Mouse (Mus musculus): ENCODE results near the gene Gm13288. TPM values are rescaled to one million over a fixed set of nuclear protein-coding genes. Genes with fewer than 3 reads are reported as not detected.
"Not testable (repeated sequence)": the region's sequence is repeated elsewhere in the genome, so short reads cannot be mapped to it uniquely, and the experiment has no call there.

Gm13288 gene
- polyA plus RNA-seq, 1 experiment: 0.23 TPM

DNA sequence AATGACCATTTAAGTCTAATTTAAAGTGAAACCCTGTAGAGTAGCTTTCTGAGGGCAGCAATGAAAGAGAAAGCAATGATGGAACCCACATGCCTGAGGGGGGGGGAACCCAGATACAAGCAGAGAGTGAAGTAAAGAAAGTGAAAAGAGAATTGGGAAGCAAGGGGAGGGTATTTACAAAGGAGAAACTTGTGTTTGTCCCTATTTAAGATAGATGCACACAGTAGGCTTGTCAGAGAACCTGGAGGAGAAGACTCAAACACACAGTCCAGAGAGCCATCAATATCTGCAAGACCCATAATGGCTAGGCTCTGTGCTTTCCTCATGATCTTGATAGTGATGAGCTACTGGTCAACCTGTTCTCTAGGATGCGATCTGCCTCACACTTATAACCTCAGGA is 14.3 kb downstream of the Gm13288 start, which contains the start of gene Ifna11:
Gene Ifna11, plus strand, starts transcription at position 301 of the 400 bp plus-strand sequence.
- Histone ChIP-seq H3K4me1 (ENCODE audit: control insufficient read depth, insufficient read depth, low read length) (no peaks in the 10 kb centered on the region), H3K27ac (ENCODE audit: insufficient read depth, low read length) (no peak within 1 kb of the TSS), H3K4me3 (ENCODE audit: insufficient read depth, low read length) (no peak within 1 kb of the TSS)
- no peak for TF ChIP-seq POLR2A (IDR thresholded peaks at IDR 0.05; ENCODE audit: low read depth, low read length)
- no peak for TF ChIP-seq CTCF (IDR thresholded peaks at IDR 0.05; ENCODE audit: borderline replicate concordance, insufficient read depth, low read length)

- Histone ChIP-seq H3K27ac (ENCODE audit: insufficient read depth, low read length) (no peak overlapping the region), H3K4me3 (ENCODE audit: insufficient read depth, low read length) (no peak overlapping the region)
These were observed 17.7 kb downstream of the Gm13288 start for GRCm38 (mm10) chr4:88822995-88823394.

GRCm38 (mm10) chr4:88827116-88827515 is 21.8 kb downstream of the Gm13288 start, which contains the start of gene Ifna6:
Gene Ifna6, plus strand, starts transcription at chr4:88827416.
- H3K27ac ChIP-seq (ENCODE audit: insufficient read depth, low read length); H3K4me1 ChIP-seq (ENCODE audit: control insufficient read depth, insufficient read depth, low read length); H3K4me3 ChIP-seq (ENCODE audit: insufficient read depth, low read length): not testable (repeated sequence)

More at GRCm38 (mm10) chr4:88822995-88823394, 17.7 kb downstream of the Gm13288 start:
- no peaks in the 10 kb centered on the region for H3K4me1 ChIP-seq (ENCODE audit: control insufficient read depth, insufficient read depth, low read length)
- no peak for TF ChIP-seq POLR2A (IDR thresholded peaks at IDR 0.05; ENCODE audit: low read depth, low read length)
- TF ChIP-seq CTCF (IDR thresholded peaks at IDR 0.05; ENCODE audit: borderline replicate concordance, insufficient read depth, low read length): no peak

DNA sequence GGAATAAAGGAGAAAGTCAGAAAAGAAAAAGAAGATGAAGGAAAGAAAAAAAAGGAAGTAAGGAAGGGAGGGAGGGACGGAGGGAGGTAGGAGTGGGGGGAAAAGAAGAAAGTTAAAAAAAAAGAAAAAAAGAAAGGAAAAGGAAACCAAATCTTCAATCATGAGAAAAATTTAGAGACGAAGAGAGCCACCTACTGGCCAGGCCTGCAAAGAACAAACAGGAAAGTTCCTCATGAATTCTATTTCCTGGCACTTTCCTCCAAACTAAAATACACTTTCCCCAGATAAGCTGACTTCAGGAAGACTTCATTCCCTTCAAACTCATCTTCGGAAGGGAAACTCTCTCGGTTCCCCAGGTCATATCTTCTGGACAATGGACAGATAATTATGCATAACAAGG is 25.2 kb downstream of the Gm13288 start:
- no peak for TF ChIP-seq CTCF (IDR thresholded peaks at IDR 0.05; ENCODE audit: borderline replicate concordance, insufficient read depth, low read length)
- TF ChIP-seq POLR2A (IDR thresholded peaks at IDR 0.05; ENCODE audit: low read depth, low read length): no peak

GRCm38 (mm10) chr4:88835225-88835624 is 29.9 kb downstream of the Gm13288 start, which contains the start of gene Ifna5:
Gene Ifna5, plus strand, starts transcription at chr4:88835525.
- not testable (repeated sequence) for H3K27ac ChIP-seq (ENCODE audit: insufficient read depth, low read length); H3K4me1 ChIP-seq (ENCODE audit: control insufficient read depth, insufficient read depth, low read length); H3K4me3 ChIP-seq (ENCODE audit: insufficient read depth, low read length)

More for the DNA sequence above, 25.2 kb downstream of the Gm13288 start:
- H3K27ac ChIP-seq (ENCODE audit: insufficient read depth, low read length): no peak overlapping the region
- no peak overlapping the region for H3K4me3 ChIP-seq (ENCODE audit: insufficient read depth, low read length)
- H3K4me1 ChIP-seq (ENCODE audit: control insufficient read depth, insufficient read depth, low read length): no peaks in the 10 kb centered on the region

GRCm38 (mm10) chr4:88838828-88839227 is 33.5 kb downstream of the Gm13288 start:
- H3K4me3 ChIP-seq (ENCODE audit: insufficient read depth, low read length): no peak overlapping the region
- H3K4me1 ChIP-seq (ENCODE audit: control insufficient read depth, insufficient read depth, low read length): no peaks in the 10 kb centered on the region
- no peak for TF ChIP-seq POLR2A (IDR thresholded peaks at IDR 0.05; ENCODE audit: low read depth, low read length)
- TF ChIP-seq CTCF (IDR thresholded peaks at IDR 0.05; ENCODE audit: borderline replicate concordance, insufficient read depth, low read length): no peak
- no peak overlapping the region for H3K27ac ChIP-seq (ENCODE audit: insufficient read depth, low read length)

- Histone ChIP-seq H3K4me3 (ENCODE audit: insufficient read depth, low read length) (no peak overlapping the region), H3K27ac (ENCODE audit: insufficient read depth, low read length) (no peak overlapping the region), H3K4me1 (ENCODE audit: control insufficient read depth, insufficient read depth, low read length) (no peaks in the 10 kb centered on the region)
- TF ChIP-seq CTCF (IDR thresholded peaks at IDR 0.05; ENCODE audit: borderline replicate concordance, insufficient read depth, low read length) (no peak), POLR2A (IDR thresholded peaks at IDR 0.05; ENCODE audit: low read depth, low read length) (no peak)
These were observed 34.7 kb downstream of the Gm13288 start for GRCm38 (mm10) chr4:88840058-88840457.

GRCm38 (mm10) chr4:88841438-88841911 is 36.1 kb downstream of the Gm13288 start, which contains the start of gene Ifna4:
Gene Ifna4, plus strand, starts transcription at chr4:88841861.
- no peak within 1 kb of the TSS for H3K27ac ChIP-seq (ENCODE audit: insufficient read depth, low read length)
- H3K4me3 ChIP-seq (ENCODE audit: insufficient read depth, low read length): no peak within 1 kb of the TSS
- TF ChIP-seq CTCF (IDR thresholded peaks at IDR 0.05; ENCODE audit: borderline replicate concordance, insufficient read depth, low read length) (no peak), POLR2A (IDR thresholded peaks at IDR 0.05; ENCODE audit: low read depth, low read length) (no peak)
- no peaks in the 10 kb centered on the region for H3K4me1 ChIP-seq (ENCODE audit: control insufficient read depth, insufficient read depth, low read length)

DNA sequence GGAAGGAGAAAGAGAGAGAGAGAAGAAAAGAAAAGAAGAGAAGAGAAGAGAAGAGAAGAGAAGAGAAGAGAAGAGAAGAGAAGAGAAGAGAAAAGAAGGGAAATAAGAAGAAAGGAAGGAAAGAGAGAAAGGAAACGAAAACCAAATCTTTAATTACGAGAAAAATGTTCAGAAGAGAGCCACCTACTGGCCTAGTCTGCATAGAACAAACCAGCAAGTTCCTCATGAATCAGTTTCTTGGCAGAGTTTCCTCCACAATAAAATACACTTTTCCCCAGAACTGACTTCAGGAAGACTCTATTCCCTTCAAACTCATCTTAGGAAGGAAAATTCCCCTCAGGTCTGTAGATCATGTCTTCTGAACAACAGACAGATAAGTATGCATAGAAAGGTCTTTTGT is 40.0 kb downstream of the Gm13288 start:
- no peak overlapping the region for H3K27ac ChIP-seq (ENCODE audit: insufficient read depth, low read length)
- no peak overlapping the region for H3K4me3 ChIP-seq (ENCODE audit: insufficient read depth, low read length)
- no peak for TF ChIP-seq CTCF (IDR thresholded peaks at IDR 0.05; ENCODE audit: borderline replicate concordance, insufficient read depth, low read length)
- no peak for TF ChIP-seq POLR2A (IDR thresholded peaks at IDR 0.05; ENCODE audit: low read depth, low read length)
- H3K4me1 ChIP-seq (ENCODE audit: control insufficient read depth, insufficient read depth, low read length): no peaks in the 10 kb centered on the region

GRCm38 (mm10) chr4:88849698-88850097 is 44.4 kb downstream of the Gm13288 start, which contains the start of gene Ifna1:
Gene Ifna1, plus strand, starts transcription at chr4:88850087.
- Histone ChIP-seq H3K4me3 (ENCODE audit: insufficient read depth, low read length) (no peak within 1 kb of the TSS), H3K4me1 (ENCODE audit: control insufficient read depth, insufficient read depth, low read length) (no peaks in the 10 kb centered on the region), H3K27ac (ENCODE audit: insufficient read depth, low read length) (no peak within 1 kb of the TSS)
- TF ChIP-seq CTCF (IDR thresholded peaks at IDR 0.05; ENCODE audit: borderline replicate concordance, insufficient read depth, low read length) (no peak), POLR2A (IDR thresholded peaks at IDR 0.05; ENCODE audit: low read depth, low read length) (no peak)
